Mouse (Mus musculus): ENCODE data around the gene Olfr1015. TPM values are rescaled to one million over a fixed set of nuclear protein-coding genes. Genes with fewer than 3 reads are reported as not detected.

Olfr1015 gene
- total RNA-seq (2021), result not detected
- long read RNA-seq, experiment 1, result 0 reads
- long read RNA-seq, experiment 2, result 0 reads

DNA sequence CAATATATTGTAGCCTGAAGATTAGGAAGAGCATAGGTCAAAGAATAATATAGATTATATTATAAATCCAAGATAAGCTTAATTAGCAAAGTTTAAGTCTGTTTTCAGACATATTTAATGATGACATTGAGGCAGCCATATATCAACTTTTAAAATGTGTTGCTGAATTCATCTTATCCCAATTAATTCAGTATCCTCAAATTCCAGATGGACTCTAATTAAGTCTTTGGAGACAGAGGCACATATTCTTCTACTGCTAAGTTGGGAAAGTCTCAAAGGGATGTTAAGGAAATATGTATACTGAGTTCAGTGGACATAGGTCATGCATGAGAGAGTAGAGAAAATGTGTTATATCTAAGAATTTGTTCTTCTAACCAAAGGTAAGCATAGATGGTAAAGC lies at the start of gene Olfr1015:
Olfr1015 (plus strand) TSS at position 301 of the 400 bp plus-strand sequence.
- no peak for DNase-seq (ENCODE audit: low spot score)

DNA sequence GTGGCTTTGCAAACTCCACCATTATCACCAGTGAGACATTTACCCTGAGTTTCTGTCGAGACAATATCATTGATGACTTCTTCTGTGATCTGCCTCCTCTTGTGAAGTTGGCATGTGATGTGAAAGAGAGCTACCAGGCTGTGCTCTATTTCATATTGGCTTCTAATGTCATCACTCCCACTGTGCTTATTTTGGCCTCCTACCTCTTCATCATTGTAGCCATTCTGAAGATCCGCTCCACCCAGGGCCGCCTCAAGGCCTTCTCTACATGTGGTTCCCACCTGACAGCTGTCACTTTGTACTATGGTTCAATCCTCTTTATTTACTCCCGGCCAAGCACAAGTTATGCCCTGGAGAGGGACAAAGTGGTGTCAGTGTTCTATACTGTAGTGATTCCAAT lies 28.0 kb upstream of the Olfr1015 start:
- DNase-seq (ENCODE audit: low spot score), result no peak

DNA sequence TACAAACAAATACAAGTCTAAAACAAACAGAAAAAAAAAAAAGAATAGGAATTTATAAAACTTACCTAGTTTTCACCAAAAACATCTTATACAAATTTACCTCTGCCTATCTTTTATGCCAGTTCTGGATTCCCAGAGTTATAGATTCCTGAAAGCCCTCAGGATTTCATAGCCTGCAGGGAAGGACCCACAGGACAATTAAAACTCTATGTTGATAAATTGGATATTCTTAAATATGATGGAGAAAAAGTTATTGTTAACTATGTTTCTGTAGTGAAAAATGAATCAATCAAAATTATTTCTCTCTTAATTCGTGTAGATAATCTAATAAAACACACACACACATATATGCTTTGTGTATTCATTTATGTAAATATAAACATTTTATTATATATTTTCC lies 19.2 kb upstream of the Olfr1015 start, which contains the start of gene Olfr1012:
Olfr1012 (minus strand) TSS at position 101 of the 400 bp plus-strand sequence.
- no peak for DNase-seq (ENCODE audit: low spot score)

DNA sequence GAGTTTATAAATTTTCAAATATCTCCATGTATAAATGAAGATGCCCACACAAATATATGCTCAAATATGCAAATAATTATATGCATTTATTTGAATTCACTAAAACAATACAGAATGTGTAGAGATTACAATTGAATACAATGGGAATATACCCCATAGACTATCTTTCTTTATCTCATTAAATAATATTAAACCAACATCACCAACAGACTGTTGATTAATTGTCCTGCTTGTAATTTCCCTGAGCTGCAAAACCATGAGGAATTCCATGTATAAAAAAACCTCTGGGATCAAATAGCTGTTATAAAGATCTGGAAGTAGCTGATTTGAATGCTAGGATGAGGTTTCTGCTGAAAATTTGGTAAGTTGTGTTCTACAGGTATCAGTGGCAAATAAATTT lies 15.0 kb upstream of the Olfr1015 start, which contains the start of gene Olfr1013:
Olfr1013 (plus strand) TSS at position 301 of the 400 bp plus-strand sequence.
- no peak for DNase-seq (ENCODE audit: low spot score)

DNA sequence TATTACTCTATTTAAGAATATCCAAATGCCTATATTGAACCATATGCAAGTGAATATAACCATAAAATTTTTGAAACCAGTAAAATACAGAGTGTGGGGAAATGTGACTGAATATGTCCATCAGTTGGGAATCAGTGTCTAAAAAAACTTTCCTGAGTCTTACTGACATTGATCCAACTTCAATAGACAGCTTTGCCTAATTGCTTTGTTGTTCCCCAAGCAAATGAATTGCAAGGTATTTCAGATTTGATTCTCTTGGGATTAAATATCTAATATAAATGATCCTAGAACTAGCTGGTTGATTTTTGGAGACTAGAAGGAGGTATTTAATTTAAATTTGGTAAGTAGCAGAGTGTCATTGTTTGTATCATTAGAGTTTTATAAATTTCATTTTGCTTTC lies 9.4 kb upstream of the Olfr1015 start, which contains the start of gene Olfr1014:
Olfr1014 (plus strand) TSS at position 301 of the 400 bp plus-strand sequence.
- DNase-seq (ENCODE audit: low spot score), result no peak

DNA sequence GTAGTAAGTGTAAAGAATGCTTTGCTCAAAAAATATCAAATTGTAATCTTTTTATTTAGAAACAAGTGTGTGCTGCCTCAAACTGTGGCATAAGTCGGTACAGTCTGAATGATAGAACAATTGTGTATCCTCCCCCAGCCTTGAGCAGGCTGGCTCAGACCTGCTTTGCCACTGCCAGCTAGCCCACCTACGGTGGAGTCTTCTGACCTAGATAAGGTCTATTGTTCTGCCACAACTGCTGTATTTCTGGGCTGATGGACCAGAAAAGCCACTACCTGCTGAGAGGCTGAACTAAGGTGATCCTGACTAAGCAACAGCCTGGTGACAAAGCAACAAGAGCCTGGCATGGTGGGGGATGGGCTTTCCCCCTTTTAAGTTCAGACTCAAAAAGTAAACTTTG lies 10.5 kb downstream of the Olfr1015 start:
- DNase-seq (ENCODE audit: low spot score), result no peak

DNA sequence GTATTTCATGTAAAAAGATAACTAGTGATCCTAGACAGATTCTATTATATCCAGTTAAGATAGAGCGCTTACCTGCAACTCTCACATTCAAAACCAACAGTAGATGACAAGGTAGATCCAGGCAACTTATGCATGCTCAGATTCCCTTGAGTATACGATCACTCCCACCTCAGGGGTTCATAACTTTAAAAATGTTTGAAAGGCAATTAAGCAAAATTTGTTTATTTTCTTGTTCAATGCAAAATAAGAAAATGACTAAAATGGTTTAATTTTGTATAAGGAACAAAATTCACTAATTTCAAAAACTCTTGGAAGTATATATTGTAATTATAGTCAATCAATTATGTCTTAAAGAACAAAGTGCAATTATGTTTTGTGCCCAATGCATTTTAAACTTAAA lies 20.6 kb downstream of the Olfr1015 start, which contains the start of gene Olfr1016:
Olfr1016 (minus strand) TSS at position 101 of the 400 bp plus-strand sequence.
- no peak for DNase-seq (ENCODE audit: low spot score)

DNA sequence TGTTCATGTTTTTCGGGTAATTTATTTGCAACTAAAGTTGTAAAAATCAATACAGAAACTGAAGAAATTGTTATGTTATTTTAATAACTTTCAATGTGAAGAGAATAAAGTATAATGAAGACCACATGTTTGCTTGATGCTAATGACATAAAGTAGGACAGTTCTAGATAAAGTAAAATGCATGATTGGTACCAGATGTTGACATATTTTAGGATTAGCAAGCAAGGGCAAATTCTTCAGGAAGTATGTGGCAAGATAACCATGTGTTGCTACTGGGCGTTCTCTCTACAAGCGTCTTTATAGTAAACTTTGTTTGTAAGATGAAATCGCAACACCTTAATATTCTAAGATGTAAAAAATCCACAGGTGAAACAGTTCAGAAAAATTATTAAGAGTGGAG lies 22.7 kb downstream of the Olfr1015 start:
- no peak for DNase-seq (ENCODE audit: low spot score)

DNA sequence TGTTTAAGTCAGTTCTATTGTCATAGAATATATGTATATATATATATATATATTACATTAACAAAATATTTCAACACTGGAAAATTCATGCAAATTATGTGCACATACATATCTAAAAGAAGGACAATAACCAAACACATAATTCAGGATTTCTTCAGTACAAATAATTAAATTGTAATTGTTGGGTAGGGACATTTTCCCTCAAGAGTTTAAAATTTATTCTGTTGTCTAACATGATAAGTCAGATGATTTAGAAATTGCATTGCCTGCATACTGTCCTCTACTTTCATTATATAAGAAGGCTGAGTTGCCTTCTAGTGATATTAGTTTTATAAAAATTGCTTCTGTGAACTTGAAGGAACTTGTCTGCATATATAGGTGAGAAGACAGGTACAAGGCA lies 36.4 kb downstream of the Olfr1015 start, which contains the start of gene Olfr1018:
Olfr1018 (plus strand) TSS at position 301 of the 400 bp plus-strand sequence.
- DNase-seq (ENCODE audit: low spot score), result no peak

Other genes starting within 250 kb of the Olfr1015 start
- not detected for gene Olfr996, start 202.8 kb upstream of the Olfr1015 start, total RNA-seq (2021)
- gene Olfr998, start 193.1 kb upstream of the Olfr1015 start, total RNA-seq (2021), result not detected
- not detected for gene Olfr1000, start 170.1 kb upstream of the Olfr1015 start, total RNA-seq (2021)
- gene Olfr1002, start 131.3 kb upstream of the Olfr1015 start, total RNA-seq (2021), result not detected
- not detected for gene Olfr154, start 117.6 kb upstream of the Olfr1015 start, total RNA-seq (2021)
- not detected for gene Olfr1006, start 103.2 kb upstream of the Olfr1015 start, total RNA-seq (2021)
- gene Olfr1008, start 92.6 kb upstream of the Olfr1015 start, total RNA-seq (2021), result not detected
- not detected for gene Olfr1009, start 66.6 kb upstream of the Olfr1015 start, total RNA-seq (2021)
- gene Olfr1012, start 19.3 kb upstream of the Olfr1015 start, total RNA-seq (2021), result not detected
- gene Olfr1013, start 14.9 kb upstream of the Olfr1015 start, total RNA-seq (2021), result not detected
- gene Olfr1014, start 9.3 kb upstream of the Olfr1015 start, total RNA-seq (2021), result not detected
- gene Olfr1016, start 20.5 kb downstream of the Olfr1015 start, total RNA-seq (2021), result not detected
- gene Olfr1018, start 36.5 kb downstream of the Olfr1015 start, total RNA-seq (2021), result not detected
- not detected for gene Olfr1019, start 63.5 kb downstream of the Olfr1015 start, total RNA-seq (2021)
- not detected for gene Olfr1020, start 65.0 kb downstream of the Olfr1015 start, total RNA-seq (2021)
- gene Olfr1022, start 86.6 kb downstream of the Olfr1015 start, total RNA-seq (2021), result not detected
- not detected for gene Olfr1023, start 103.6 kb downstream of the Olfr1015 start, total RNA-seq (2021)
- not detected for gene Olfr1024, start 123.0 kb downstream of the Olfr1015 start, total RNA-seq (2021)
- not detected for gene Olfr1025-ps1, start 133.2 kb downstream of the Olfr1015 start, total RNA-seq (2021)
- not detected for gene Olfr1026, start 139.5 kb downstream of the Olfr1015 start, total RNA-seq (2021)
- not detected for gene Olfr1028, start 168.4 kb downstream of the Olfr1015 start, total RNA-seq (2021)
- gene Olfr1029, start 191.9 kb downstream of the Olfr1015 start, total RNA-seq (2021), result not detected
- gene Olfr1030, start 197.3 kb downstream of the Olfr1015 start, total RNA-seq (2021), result not detected
- not detected for gene Olfr1031, start 208.3 kb downstream of the Olfr1015 start, total RNA-seq (2021)
- not detected for gene Olfr1032, start 223.5 kb downstream of the Olfr1015 start, total RNA-seq (2021)
- under 1 TPM in 1 of 2 experiments, not detected in 1; 1.00 TPM for gene Olfr1033, start 238.6 kb downstream of the Olfr1015 start, total RNA-seq (2021)

All from gastrocnemius, adult 18-20 months (tissue).